In the genomic region with DNA sequence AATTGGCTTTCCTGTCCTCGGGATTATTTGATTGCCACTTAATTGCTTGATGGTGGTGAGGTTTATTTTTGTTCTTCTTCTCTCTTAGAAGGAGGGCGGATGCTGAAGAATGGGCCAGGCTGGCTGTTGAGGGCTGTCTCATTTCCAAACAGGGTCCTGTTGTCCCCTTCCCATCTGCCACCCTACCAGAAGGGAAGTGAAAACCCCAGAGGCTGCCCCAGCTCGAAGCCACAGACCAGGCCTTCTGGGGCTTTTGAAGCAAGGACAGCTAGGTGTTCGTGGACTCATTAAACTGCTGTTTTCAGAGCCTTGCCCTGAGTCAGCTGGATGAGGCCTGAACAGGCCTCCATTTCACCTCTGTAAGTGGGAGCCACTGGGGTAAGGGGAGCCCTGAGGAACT, we compare ENCODE assay signal across 33 mouse cellular contexts.
"Had no signal": no experiment of that assay in that cellular context is flagged by ENCODE, and none has a peak within 500 bp of the region (broad histone marks: within the 10 kb centered on the region; RNA-seq: fewer than 3 reads in every experiment).

No protein-coding gene starts in this region.

- H3K9ac ChIP-seq: limb, embryonic 12.5 days; limb, embryonic 13.5 days; limb, embryonic 15.5 days; liver, embryonic 12.5 days; liver, embryonic 13.5 days; liver, embryonic 14.5 days; liver, embryonic 15.5 days; liver, postnatal 0 days; lung, embryonic 14.5 days; lung, embryonic 15.5 days; midbrain, embryonic 12.5 days; midbrain, embryonic 13.5 days; midbrain, embryonic 15.5 days; neural tube, embryonic 12.5 days; neural tube, embryonic 13.5 days had no signal

- H3K27ac ChIP-seq: limb, embryonic 10.5 days; limb, embryonic 12.5 days; limb, embryonic 13.5 days; limb, embryonic 15.5 days; liver, embryonic 12.5 days; liver, embryonic 13.5 days; liver, embryonic 14.5 days; liver, embryonic 15.5 days; lung, embryonic 15.5 days; macrophage; midbrain, embryonic 10.5 days; midbrain, embryonic 12.5 days; midbrain, embryonic 13.5 days; midbrain, embryonic 15.5 days; neural tube, embryonic 12.5 days; neural tube, embryonic 13.5 days had no signal

- H3K4me2 ChIP-seq: limb, embryonic 12.5 days; limb, embryonic 13.5 days; limb, embryonic 15.5 days; liver, embryonic 11.5 days; liver, embryonic 12.5 days; liver, embryonic 13.5 days; liver, embryonic 15.5 days; lung, embryonic 14.5 days; lung, embryonic 15.5 days; midbrain, embryonic 11.5 days; midbrain, embryonic 12.5 days; midbrain, embryonic 13.5 days; midbrain, embryonic 15.5 days; neural tube, embryonic 12.5 days; neural tube, embryonic 13.5 days had no signal

- H3K27me3 ChIP-seq: limb, embryonic 12.5 days; limb, embryonic 13.5 days; limb, embryonic 15.5 days; liver, embryonic 12.5 days; liver, embryonic 13.5 days; liver, embryonic 15.5 days; lung, embryonic 15.5 days; midbrain, embryonic 13.5 days; midbrain, embryonic 15.5 days; neural tube, embryonic 12.5 days; neural tube, embryonic 13.5 days had no signal

- H3K4me1 ChIP-seq: liver, embryonic 12.5 days; liver, embryonic 13.5 days; liver, embryonic 15.5 days; lung, embryonic 15.5 days; megakaryocyte, embryonic 14.5 days had no signal

- DNase-seq: left cerebral cortex, postnatal 4 days; liver; liver, embryonic 13.5 days; liver, postnatal 0 days; lung, adult 18-20 months; lung, adult 2 months; lung, embryonic 14.5 days; lung, postnatal 10 days; lung, postnatal 14 days; lung, postnatal 36 days; lung, postnatal 4 days; midbrain, embryonic 14.5 days had no signal

- H3K36me3 ChIP-seq: limb, embryonic 10.5 days; limb, embryonic 12.5 days; limb, embryonic 13.5 days; limb, embryonic 15.5 days; liver, embryonic 12.5 days; liver, embryonic 13.5 days; liver, embryonic 15.5 days; lung, embryonic 15.5 days; midbrain, embryonic 10.5 days; midbrain, embryonic 12.5 days; midbrain, embryonic 13.5 days; midbrain, embryonic 15.5 days; neural tube, embryonic 12.5 days; neural tube, embryonic 13.5 days had no signal

- H3K4me3 ChIP-seq: limb, embryonic 10.5 days; limb, embryonic 12.5 days; limb, embryonic 13.5 days; limb, embryonic 15.5 days; liver, embryonic 12.5 days; liver, embryonic 13.5 days; liver, embryonic 15.5 days; lung, embryonic 15.5 days; megakaryocyte, embryonic 14.5 days; midbrain, embryonic 10.5 days; midbrain, embryonic 12.5 days; midbrain, embryonic 13.5 days; midbrain, embryonic 15.5 days; myocyte; neural tube, embryonic 12.5 days; neural tube, embryonic 13.5 days had no signal

- H3K9me3 ChIP-seq: limb, embryonic 10.5 days; limb, embryonic 12.5 days; limb, embryonic 13.5 days; limb, embryonic 15.5 days; liver, embryonic 12.5 days; liver, embryonic 13.5 days; liver, embryonic 15.5 days; lung, embryonic 15.5 days; megakaryocyte, embryonic 14.5 days; midbrain, embryonic 10.5 days; midbrain, embryonic 12.5 days; midbrain, embryonic 13.5 days; midbrain, embryonic 15.5 days; neural tube, embryonic 12.5 days; neural tube, embryonic 13.5 days had no signal

- ATAC-seq: liver, embryonic 12.5 days; liver, postnatal 0 days; lung, postnatal 0 days; midbrain, embryonic 13.5 days; midbrain, embryonic 15.5 days; midbrain, embryonic 16.5 days had no signal
